ENCODE assay signal across 20 mouse cellular contexts in the genomic region with DNA sequence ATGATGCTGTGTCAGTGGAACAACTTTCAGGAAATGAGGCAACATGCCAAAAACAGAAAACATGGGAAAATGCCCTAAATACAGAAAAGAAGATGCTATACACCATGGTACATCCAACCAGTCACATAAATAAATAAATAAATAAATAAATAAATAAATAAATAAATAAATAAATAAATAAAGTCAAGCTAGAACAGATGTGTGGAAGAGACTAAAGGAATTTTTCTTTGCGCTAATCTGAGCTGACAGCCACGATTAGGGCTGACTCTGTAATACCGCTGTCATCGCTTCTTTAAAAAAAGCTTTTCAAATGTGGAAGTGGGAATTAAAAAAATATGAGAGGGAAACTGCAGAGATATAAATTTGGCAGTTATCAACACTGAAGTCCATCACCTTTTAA.
"Had no signal": no experiment of that assay in that cellular context is flagged by ENCODE, and none has a peak within 500 bp of the region (broad histone marks: within the 10 kb centered on the region; RNA-seq: fewer than 3 reads in every experiment).

No protein-coding gene starts in this region.

- H3K9ac ChIP-seq: intestine, embryonic 15.5 days; kidney, embryonic 15.5 days; limb, embryonic 13.5 days; liver, embryonic 12.5 days; liver, embryonic 15.5 days; lung, embryonic 15.5 days; midbrain, embryonic 12.5 days had no signal

- DNase-seq: kidney, adult 11 months; kidney, adult 8-10 months; kidney, postnatal 10 days; kidney, postnatal 36 days; liver; lung, adult 18-20 months; lung, postnatal 10 days; lung, postnatal 36 days; thymus, adult 2 months; thymus, postnatal 14 days; thymus, postnatal 4 days had no signal

- ATAC-seq: intestine, embryonic 15.5 days; liver, embryonic 12.5 days had no signal

- H3K4me2 ChIP-seq: intestine, embryonic 15.5 days; kidney, embryonic 15.5 days; limb, embryonic 13.5 days; liver, embryonic 12.5 days; liver, embryonic 15.5 days; lung, embryonic 15.5 days; midbrain, embryonic 12.5 days had no signal

- H3K27ac ChIP-seq: intestine, embryonic 15.5 days; kidney, embryonic 15.5 days; limb, embryonic 10.5 days; limb, embryonic 13.5 days; liver, embryonic 12.5 days; liver, embryonic 15.5 days; lung, embryonic 15.5 days; midbrain, embryonic 12.5 days had no signal

- H3K9me3 ChIP-seq: intestine, embryonic 15.5 days; kidney, embryonic 15.5 days; limb, embryonic 10.5 days; limb, embryonic 13.5 days; liver, embryonic 12.5 days; liver, embryonic 15.5 days; lung, embryonic 15.5 days; megakaryocyte, embryonic 14.5 days; midbrain, embryonic 12.5 days had no signal

- H3K36me3 ChIP-seq: intestine, embryonic 15.5 days; kidney, embryonic 15.5 days; limb, embryonic 10.5 days; limb, embryonic 13.5 days; liver, embryonic 12.5 days; liver, embryonic 15.5 days; lung, embryonic 15.5 days; midbrain, embryonic 12.5 days had no signal

- H3K27me3 ChIP-seq: intestine, embryonic 15.5 days; kidney, embryonic 15.5 days; limb, embryonic 13.5 days; liver, embryonic 12.5 days; liver, embryonic 15.5 days; lung, embryonic 15.5 days; megakaryocyte, embryonic 14.5 days; midbrain, embryonic 12.5 days had no signal

- H3K4me1 ChIP-seq: intestine, embryonic 15.5 days; kidney, embryonic 15.5 days; limb, embryonic 10.5 days; limb, embryonic 13.5 days; liver, embryonic 12.5 days; liver, embryonic 15.5 days; lung, embryonic 15.5 days; megakaryocyte, embryonic 14.5 days; midbrain, embryonic 12.5 days had no signal

- H3K4me3 ChIP-seq: intestine, embryonic 15.5 days; kidney, embryonic 15.5 days; limb, embryonic 10.5 days; limb, embryonic 13.5 days; liver, embryonic 12.5 days; liver, embryonic 15.5 days; lung, embryonic 15.5 days; megakaryocyte, embryonic 14.5 days; midbrain, embryonic 12.5 days had no signal
